Mouse (Mus musculus) stomach, embryonic 14.5 days (tissue): ENCODE measurements around the gene Tfdp2. TPM values are rescaled to one million over a fixed set of nuclear protein-coding genes. Genes with fewer than 3 reads are reported as not detected.
A peak's percentile ranks its signal among the peaks of the same experiment; 100 is the strongest.

Source experiments
- ATAC-seq: fragments of 200-750 bp; cut with Nextera tagmentation; 2 replicates; pipeline ENCODE4 v1.8.0; 2017; ENCODE audit warnings: low read depth, moderate TSS enrichment; ENCODE audit not compliant: insufficient number of reproducible peaks, insufficient read depth, low FRiP score
- H3K27ac ChIP-seq: fragments of 300-500 bp; sonication (generic); 2 replicates; pipeline ENCODE4 v1.5.1; 2014; ENCODE audit warnings: mild to moderate bottlenecking, low read length, moderate library complexity, mixed read lengths
- H3K27me3 ChIP-seq: fragments of 300-500 bp; sonication (generic); 2 replicates; pipeline ENCODE4 v1.6.1; 2014; ENCODE audit warnings: low read length, control low read depth, mixed read lengths; ENCODE audit not compliant: control insufficient read depth, insufficient read depth
- H3K36me3 ChIP-seq: fragments of 300-500 bp; sonication (generic); 2 replicates; pipeline ENCODE4 v1.6.1; 2014; ENCODE audit warnings: mild to moderate bottlenecking, control low read depth, low read length, moderate library complexity, mixed read lengths; ENCODE audit not compliant: control insufficient read depth, insufficient read depth
- H3K4me1 ChIP-seq: fragments of 300-500 bp; sonication (generic); 2 replicates; pipeline ENCODE4 v1.6.1; 2014; ENCODE audit warnings: low read length, control low read depth, mixed read lengths; ENCODE audit not compliant: control insufficient read depth, insufficient read depth
- H3K4me2 ChIP-seq: fragments of 300-500 bp; sonication (generic); replicated peaks from 2 replicates; pipeline ENCODE4 v1.6.1; 2014; ENCODE audit warnings: low read depth, low read length, control low read depth
- H3K4me3 ChIP-seq: fragments of 300-500 bp; sonication (generic); 2 replicates; pipeline ENCODE4 v1.5.1; 2014; ENCODE audit warnings: low read depth, low read length, control low read depth
- H3K9ac ChIP-seq: fragments of 300-500 bp; sonication (generic); replicated peaks from 2 replicates; pipeline ENCODE4 v1.6.1; 2014; ENCODE audit warnings: low read depth, mild to moderate bottlenecking, control low read depth, low read length, moderate library complexity, mixed read lengths
- H3K9me3 ChIP-seq: fragments of 300-500 bp; sonication (generic); 2 replicates; pipeline ENCODE4 v1.6.1; 2016; ENCODE audit warnings: low read depth, low read length, control low read depth; ENCODE audit not compliant: control insufficient read depth
- WGBS: fragments of 180-500 bp; shearing (Covaris S2); extraction: QIAGEN DNeasy Blood & Tissue Kit; methylation state at CpG from one replicate; pipeline ENCODE4 v1.1.7; 2014; 5-methylcytosine and 5-hydroxymethylcytosine counted together
- polyA plus RNA-seq: library from polyadenylated mRNA; unstranded; fragments of >200 nt; fragmentation: Nextera tagmentation; extraction: Ambion mirVana; gene quantifications from 2 replicates; pipeline ENCODE4 v1.2.1, GENCODE M21; 2014

Gene Tfdp2
- polyA plus RNA-seq, 1 experiment from 2014 or later = 60.4 TPM

DNA sequence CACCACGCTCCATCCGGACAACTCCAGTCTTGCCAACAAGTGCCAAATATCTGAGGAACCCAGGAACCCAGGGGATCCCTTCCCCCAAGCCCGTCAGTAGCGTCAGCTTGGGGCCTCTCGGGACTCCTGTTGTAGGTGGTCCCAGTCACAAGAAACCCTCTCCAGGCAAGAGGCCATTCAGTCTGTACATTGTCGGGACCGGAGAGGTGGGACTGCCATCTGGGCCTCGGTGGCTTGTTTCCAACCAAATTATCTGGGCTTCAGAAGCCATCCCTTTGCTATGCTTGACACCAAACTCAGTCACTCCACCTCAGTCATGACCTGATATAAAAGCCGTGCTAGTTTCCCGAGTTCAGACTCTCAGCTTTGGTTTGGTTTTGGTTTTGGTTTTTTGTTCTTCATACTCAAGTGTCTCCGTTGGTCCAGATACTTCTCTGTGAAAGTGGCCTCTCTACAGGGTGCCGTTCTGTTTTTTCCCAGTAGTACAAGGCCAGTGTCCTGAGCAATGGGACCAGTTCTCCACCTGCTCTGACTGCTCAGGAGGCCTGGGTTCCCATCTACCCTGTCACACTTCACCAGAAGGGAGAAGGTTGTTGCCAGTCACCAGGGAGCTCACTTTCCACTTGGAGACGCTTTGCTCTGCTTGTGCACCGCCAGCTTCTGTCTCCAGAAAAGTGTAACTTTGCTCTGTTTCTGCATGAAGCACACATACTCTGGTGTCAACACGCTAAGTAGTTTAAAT lies 126.5 kb downstream of the Tfdp2 start:
- H3K27ac ChIP-seq = no peak overlapping the region
- H3K36me3 ChIP-seq = peaks cover 14% of the 10 kb centered on the region
- no peak overlapping the region for H3K9ac ChIP-seq
- no peak for ATAC-seq
- H3K4me3 ChIP-seq = no peak overlapping the region
- H3K4me1 ChIP-seq = no peaks in the 10 kb centered on the region
- H3K4me2 ChIP-seq = no peak overlapping the region
- WGBS = 93% methylated on average over 15 of the region's 15 CpGs
- no peaks in the 10 kb centered on the region for H3K9me3 ChIP-seq
- H3K27me3 ChIP-seq = no peaks in the 10 kb centered on the region

DNA sequence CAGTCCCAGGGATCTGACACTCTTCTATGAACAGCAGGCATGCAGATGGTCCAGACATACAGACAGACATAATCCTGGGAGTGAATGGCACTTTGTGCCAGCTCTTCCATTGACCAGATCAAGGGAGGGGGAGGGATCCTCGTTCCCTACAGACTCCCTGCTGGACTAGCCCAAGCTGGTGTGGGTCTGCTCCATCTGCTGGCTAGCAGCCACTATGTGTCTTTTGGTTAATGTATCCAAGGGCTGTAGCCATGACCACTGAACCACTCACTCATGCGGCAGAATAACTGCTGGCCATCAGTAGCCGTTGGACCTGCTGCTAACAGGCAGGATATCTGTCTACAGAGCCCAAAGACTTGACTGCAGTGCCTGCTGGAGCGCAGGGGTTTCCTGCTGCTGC lies 128.4 kb downstream of the Tfdp2 start:
- no peak overlapping the region for H3K4me2 ChIP-seq
- H3K27ac ChIP-seq = no peak overlapping the region
- 77% methylated on average over 4 of the region's 4 CpGs for WGBS
- no peak for ATAC-seq
- H3K27me3 ChIP-seq = no peaks in the 10 kb centered on the region
- H3K36me3 ChIP-seq = peaks cover 1% of the 10 kb centered on the region; the same call in 1 of the 2 replicates
- H3K4me3 ChIP-seq = no peak overlapping the region
- H3K4me1 ChIP-seq = no peaks in the 10 kb centered on the region
- no peak overlapping the region for H3K9ac ChIP-seq
- no peaks in the 10 kb centered on the region for H3K9me3 ChIP-seq

DNA sequence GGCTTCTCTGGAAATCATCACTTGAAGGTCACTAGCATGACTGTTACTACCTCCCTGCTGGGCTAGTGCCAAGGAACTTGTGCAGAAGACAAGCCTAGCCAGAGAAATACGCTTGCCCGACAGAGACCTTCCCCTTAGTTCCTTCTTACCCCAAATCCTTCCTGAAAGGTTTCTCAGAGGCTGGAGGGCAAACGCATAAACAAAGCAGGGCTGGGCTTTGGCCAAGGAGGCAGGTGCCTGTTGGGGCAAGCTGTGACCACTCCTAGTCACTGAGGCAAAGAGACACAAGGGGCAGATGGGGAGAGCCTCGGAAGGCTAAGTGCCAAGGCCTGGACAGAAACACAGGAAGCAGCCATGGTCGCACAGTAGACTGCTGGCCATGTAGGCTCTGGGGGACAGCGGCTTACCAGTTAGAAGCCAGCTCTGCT lies 130.4 kb downstream of the Tfdp2 start:
- H3K36me3 ChIP-seq = peaks cover 3% of the 10 kb centered on the region; the same call in 1 of the 2 replicates
- 59% methylated on average over 6 of the region's 6 CpGs for WGBS
- no peak overlapping the region for H3K4me2 ChIP-seq
- no peak overlapping the region; the same call in 1 of the 2 replicates for H3K27ac ChIP-seq
- no peaks in the 10 kb centered on the region for H3K4me1 ChIP-seq
- no peak for ATAC-seq
- no peaks in the 10 kb centered on the region for H3K27me3 ChIP-seq
- no peak overlapping the region for H3K4me3 ChIP-seq
- H3K9me3 ChIP-seq = no peaks in the 10 kb centered on the region
- no peak overlapping the region for H3K9ac ChIP-seq

DNA sequence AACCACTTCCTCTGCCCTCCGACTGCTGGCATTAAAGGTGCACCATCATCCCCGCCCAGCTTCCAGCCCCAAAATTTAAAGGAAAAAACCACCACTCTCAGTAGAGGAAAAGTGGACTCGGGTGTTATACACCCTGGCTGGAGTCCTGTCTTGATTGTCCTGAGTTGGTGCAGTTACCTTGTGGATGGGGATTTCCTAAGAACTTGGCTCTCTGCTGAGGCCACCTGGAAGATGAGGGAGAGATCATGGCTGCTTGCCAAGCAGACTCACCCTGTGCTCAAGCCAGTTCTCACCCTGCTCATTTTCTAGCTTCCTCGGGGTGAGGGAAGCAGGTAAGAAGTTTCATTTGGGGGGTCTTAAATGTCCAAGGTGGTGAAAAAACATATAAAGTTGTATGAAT lies 132.2 kb downstream of the Tfdp2 start:
- Histone ChIP-seq H3K4me3 (no peak overlapping the region), H3K4me2 (no peak overlapping the region), H3K36me3 (peaks cover 13% of the 10 kb centered on the region), H3K27me3 (no peaks in the 10 kb centered on the region), H3K27ac (no peak overlapping the region), H3K9me3 (no peaks in the 10 kb centered on the region), H3K4me1 (no peaks in the 10 kb centered on the region), H3K9ac (no peak overlapping the region)
- 85% methylated on average over 4 of the region's 4 CpGs for WGBS
- ATAC-seq = no peak

DNA sequence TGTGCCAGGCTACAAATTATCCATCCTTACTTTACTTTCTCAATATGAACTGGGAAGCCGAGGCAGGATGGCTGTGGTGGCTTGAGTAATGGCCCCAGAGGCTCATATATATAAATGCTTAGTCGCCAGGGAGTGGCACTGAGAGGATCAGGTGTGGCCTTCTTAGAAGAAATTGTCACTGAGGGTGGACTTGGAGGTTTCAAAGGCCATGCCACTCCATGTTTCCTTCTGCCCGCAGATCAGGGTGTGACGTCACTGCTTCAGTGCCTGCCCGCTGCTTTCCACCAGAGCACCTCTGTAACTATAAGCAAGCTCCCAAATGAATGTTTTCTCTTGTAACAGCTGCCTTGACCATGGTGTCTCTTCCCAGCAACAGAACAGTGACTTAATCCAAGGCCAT lies 135.1 kb downstream of the Tfdp2 start:
- ATAC-seq = no peak
- Histone ChIP-seq H3K36me3 (peaks cover 35% of the 10 kb centered on the region), H3K27me3 (no peaks in the 10 kb centered on the region), H3K4me3 (no peak overlapping the region), H3K4me1 (no peaks in the 10 kb centered on the region), H3K9me3 (no peaks in the 10 kb centered on the region), H3K9ac (no peak overlapping the region), H3K4me2 (no peak overlapping the region), H3K27ac (no peak overlapping the region)
- 89% methylated on average over 5 of the region's 5 CpGs for WGBS

DNA sequence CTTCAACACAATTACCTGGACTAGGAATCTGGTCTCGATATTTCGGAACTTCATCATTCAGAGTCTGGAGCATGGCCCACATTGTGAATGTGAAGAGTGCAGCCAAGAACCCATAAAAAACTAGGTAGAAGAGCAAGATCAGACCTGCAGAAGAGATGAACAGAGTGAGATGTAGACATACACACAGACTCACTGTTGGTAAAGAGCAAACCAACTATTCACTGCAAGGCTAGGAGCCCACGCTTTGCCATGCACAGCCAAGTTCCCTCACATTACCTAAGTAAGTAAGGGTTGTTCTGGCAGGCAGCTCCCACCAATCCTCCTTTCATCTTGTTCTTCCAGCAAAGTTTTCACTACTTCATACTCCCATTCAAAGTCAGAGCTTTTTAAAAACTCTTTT lies 149.7 kb downstream of the Tfdp2 start:
- WGBS = 96% methylated on average over 3 of the region's 3 CpGs
- no peak overlapping the region for H3K4me2 ChIP-seq

DNA sequence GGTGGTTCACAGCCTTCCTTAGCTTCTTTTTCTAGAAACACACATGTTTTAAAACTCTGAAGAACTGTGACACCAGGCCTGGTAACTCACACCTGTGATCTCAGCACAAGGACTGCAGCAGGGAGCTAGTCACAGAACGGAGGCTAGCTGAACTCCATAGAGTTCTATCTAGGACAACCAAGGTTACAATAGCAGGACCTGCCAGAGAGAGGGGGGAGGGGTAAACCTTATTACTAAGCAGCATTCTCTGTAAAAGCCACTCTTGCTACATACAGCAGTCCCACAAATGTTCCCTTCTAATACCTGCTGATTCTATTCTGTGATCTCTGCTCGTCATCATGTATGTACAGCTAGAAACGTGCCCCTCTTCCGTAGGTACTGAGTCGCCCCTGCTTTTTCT lies 152.8 kb downstream of the Tfdp2 start:
- H3K9me3 ChIP-seq = no peaks in the 10 kb centered on the region
- no peaks in the 10 kb centered on the region for H3K27me3 ChIP-seq
- no peak overlapping the region for H3K4me2 ChIP-seq
- peaks cover 3% of the 10 kb centered on the region for H3K36me3 ChIP-seq
- H3K4me3 ChIP-seq = no peak overlapping the region
- H3K27ac ChIP-seq = no peak overlapping the region
- H3K9ac ChIP-seq = no peak overlapping the region
- WGBS = 86% methylated on average over 5 of the region's 5 CpGs
- ATAC-seq = no peak
- H3K4me1 ChIP-seq = no peaks in the 10 kb centered on the region

More for the DNA sequence above, 149.7 kb downstream of the Tfdp2 start:
- Histone ChIP-seq H3K4me3 (no peak overlapping the region), H3K36me3 (peaks cover 26% of the 10 kb centered on the region), H3K9me3 (no peaks in the 10 kb centered on the region), H3K27ac (no peak overlapping the region), H3K9ac (no peak overlapping the region), H3K27me3 (no peaks in the 10 kb centered on the region), H3K4me1 (no peaks in the 10 kb centered on the region)
- ATAC-seq = no peak

DNA sequence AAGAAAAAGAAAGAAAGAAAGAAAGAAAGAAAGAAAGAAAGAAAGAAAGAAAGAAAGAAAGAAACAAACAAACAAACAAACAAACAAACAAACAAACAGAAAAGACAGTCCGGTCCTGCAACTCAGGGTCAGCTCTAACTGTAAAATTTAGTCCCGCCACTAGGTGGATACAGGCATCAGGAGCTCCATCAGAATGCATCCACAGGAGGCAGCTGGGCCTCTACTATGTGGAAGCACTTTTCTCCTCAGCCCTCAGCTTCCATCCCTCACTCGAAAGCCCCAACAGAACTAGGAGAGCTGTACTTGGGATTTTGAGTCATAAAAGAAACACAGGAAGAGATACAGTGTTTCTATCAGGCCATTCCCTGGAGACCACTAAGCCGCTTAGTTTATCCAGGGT lies 153.9 kb downstream of the Tfdp2 start:
- Histone ChIP-seq H3K4me2 (no peak overlapping the region), H3K9me3 (no peaks in the 10 kb centered on the region), H3K36me3 (peaks cover under 1% of the 10 kb centered on the region; the same call in 1 of the 2 replicates), H3K27me3 (no peaks in the 10 kb centered on the region), H3K4me3 (no peak overlapping the region), H3K27ac (no peak overlapping the region), H3K4me1 (no peaks in the 10 kb centered on the region), H3K9ac (no peak overlapping the region)
- 0 out of 2 replicates have a peak, but pooled peaks have one; percentile 56 for ATAC-seq
- 42% methylated on average over 4 of the region's 4 CpGs for WGBS

DNA sequence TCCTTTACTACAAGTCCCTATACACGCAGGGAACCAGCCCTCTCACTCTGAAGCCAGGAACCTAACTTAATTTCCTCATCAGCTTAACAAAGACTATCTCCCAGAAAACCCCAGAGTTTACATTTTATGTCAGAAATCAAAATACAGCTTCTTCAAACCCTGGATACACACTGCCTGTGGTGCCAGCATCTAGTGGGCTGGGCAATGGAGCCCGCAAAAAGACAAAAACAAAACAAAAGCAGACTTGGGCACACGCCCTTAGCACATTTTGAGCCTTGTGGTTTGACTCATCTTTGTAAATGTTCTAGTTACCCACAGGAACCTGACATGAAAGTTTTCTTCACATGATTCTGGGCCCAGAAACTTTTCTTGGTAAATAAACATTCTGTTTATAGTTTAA lies 154.4 kb downstream of the Tfdp2 start:
- WGBS = 58% methylated on average over 3 of the region's 3 CpGs
- no peak overlapping the region for H3K4me3 ChIP-seq
- no peaks in the 10 kb centered on the region for H3K4me1 ChIP-seq
- no peak for ATAC-seq
- H3K9ac ChIP-seq = no peak overlapping the region
- no peaks in the 10 kb centered on the region for H3K36me3 ChIP-seq
- H3K27me3 ChIP-seq = no peaks in the 10 kb centered on the region
- H3K27ac ChIP-seq = no peak overlapping the region
- no peak overlapping the region for H3K4me2 ChIP-seq
- no peaks in the 10 kb centered on the region for H3K9me3 ChIP-seq
